Mouse (Mus musculus) left cerebral cortex, postnatal 4 days (tissue): ENCODE data around the gene Brinp2. TPM values are rescaled to one million over a fixed set of nuclear protein-coding genes. Genes with fewer than 3 reads are reported as not detected.
A peak's percentile ranks its signal among the peaks of the same experiment; 100 is the strongest.

Source experiments
- DNase-seq: peaks from one replicate; pipeline ENCODE4 v3.0.0-alpha.2; 2022
- intact Hi-C: fragments of 180-260 bp; cut with DNase I; formaldehyde crosslinking; loops from one replicate; pipeline ENCODE4 v1.15.1; 2025
- total RNA-seq, 2 experiments: library from RNA; stranded (reverse); gene quantifications; 2 replicates each; pipeline ENCODE4 v1.2.3; 2021

Gene Brinp2
- total RNA-seq, 2 experiments from 2014 or later: 50.7 to 59.4 TPM

DNA sequence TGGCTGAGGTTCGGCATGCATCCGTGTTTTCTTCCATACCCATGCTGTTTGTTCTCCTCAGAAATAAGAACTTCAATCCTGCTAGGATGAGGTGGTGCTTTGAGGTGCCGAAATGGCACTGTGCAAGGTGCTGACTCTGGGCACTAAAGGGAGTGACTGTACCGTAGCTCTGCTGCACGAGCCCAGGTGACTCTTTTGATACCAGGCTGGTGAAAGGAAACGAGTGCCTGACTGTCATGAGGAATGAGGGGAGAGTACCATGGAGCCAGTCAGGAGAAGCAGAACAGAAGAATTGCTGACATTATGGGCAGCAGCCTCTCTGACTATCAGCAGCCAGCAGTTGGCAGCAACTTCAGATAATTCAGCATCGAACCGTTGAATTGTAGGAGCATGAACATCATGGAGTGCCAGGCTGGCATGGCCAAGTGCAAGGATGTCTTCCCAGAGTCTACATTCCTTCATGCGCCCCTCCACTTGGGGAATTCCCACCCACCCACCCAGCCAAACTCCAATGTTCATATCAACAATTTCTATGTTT is 127.4 kb downstream of the Brinp2 start:
- DNase-seq: no peak
- intact Hi-C loops: no loop called here

- intact Hi-C loops: no loop called here
- peak; percentile 25 for DNase-seq
Observed at GRCm38 (mm10) chr1:158227239-158227638, 128.9 kb downstream of the Brinp2 start.

DNA sequence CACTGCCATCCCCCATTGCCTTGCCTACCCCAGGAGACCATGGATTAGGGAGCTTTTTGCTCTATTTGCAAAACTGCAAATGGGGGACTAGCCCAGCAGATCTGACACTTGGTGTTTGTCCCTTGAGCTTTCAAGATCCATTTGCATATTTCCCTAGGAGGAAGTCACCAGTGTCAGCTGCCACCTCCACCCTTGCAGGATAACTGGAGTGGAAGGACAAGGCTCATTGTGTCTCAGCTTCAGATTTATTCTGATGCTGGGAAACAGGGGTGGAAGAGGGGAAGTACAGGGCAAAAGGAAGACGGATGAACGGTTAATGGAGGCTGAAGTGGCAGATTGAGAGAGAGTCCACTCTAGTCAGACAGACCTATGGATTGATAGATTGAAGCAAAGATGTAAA is 129.4 kb downstream of the Brinp2 start:
- intact Hi-C loops: no loop called here
- DNase-seq: no peak

DNA sequence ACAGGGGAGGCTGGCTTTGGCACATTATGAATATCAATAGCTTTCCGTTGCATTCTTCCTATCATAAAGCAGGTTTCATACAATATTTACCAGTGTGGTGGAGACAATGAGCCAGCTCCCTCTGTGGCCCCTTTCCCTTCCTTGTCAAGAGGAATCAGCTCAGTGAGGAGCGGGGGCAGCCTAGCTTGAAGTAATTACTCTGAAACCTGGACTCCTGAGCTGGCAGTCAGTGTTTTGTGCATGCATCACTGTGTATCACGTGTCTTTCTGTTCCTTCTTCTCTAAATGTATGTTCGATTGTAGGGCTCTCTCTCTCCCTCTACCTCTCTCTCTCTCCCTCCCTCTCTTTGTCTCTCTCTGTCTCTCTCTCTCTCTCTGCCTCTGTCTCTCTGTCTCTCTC is 135.1 kb downstream of the Brinp2 start:
- intact Hi-C loops: no loop called here

DNA sequence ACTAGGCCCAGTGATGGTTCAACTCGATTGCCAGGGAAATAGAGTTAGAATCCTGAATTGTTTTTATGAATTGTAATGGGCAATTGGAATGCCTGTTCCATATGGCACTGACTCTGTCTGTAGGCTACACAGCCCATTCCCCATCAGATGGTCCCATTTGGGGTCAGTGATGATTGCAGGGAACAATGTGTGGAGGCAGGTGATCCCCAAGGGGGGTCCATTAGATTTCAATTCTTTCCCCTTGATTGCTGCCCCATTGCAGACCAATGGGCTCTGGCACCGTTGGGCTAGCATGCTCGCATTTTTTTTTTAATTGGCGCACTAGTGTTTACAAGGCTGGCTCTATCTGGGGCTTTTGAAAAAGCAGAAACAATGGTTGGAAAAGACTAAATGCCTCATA is 136.0 kb downstream of the Brinp2 start:
- intact Hi-C loops: no loop called here
- peak; percentile 17 for DNase-seq

More for the DNA sequence above, 135.1 kb downstream of the Brinp2 start:
- peak; percentile 24 for DNase-seq

DNA sequence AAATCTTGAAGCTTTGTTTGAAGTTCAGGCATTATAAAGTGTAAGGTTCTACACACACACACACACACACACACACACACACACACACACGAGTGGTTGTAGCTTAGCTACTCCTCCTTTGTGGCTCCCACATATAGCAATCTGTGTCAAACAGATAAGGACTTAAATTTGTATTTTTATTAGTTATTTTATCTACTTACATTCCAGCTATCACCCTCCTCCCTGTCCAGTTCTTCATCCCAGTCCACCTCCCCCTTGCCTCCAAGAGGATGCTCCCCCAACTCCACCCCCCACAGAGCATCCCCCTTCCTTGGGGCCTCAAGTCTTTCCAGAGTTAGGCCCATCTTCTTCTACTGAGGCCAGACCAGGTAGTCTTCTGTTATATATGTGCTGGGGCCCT is 137.4 kb downstream of the Brinp2 start:
- intact Hi-C loops: no loop called here
- no peak for DNase-seq

GRCm38 (mm10) chr1:158218294-158218693 is 137.8 kb downstream of the Brinp2 start:
- no peak for DNase-seq
- intact Hi-C loops: no loop called here

DNA sequence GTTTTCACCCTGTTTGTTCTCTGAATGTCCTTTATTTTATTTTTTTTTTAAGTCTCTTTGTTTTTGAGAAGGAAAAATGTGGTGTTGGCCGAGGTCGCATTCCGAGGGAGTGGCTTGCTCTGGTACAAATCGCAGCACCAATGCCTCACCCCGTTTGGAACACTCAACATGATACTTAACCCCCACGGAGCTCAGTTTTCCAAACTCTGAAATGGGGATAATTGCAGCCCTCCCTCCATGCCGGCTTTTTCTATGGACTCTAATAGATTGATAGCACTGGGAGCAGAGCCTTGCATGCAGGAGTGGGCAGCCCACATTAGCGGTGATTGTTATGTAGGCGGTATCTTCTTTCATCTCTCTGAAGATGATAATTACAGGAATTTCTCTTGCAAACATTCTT is 140.5 kb downstream of the Brinp2 start:
- DNase-seq: no peak
- intact Hi-C loops: no loop called here

DNA sequence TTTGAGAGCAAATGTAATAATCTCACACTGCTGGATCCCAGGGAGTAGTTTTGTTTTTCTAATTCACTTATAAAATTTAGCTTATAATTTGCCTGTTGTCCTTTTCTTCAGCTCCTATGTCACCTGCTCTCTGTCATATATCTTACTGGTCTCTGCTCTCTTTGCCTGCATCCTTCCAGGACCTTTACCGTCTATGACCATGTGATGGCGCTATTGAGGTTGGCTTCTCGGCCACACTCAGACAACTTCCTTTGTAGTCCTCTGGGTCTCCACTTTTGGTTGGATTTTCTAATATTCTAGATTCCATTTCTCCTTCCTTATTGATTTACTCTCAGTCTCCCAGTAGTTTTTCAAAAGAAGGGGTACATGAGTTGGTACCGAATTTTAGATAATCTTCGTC is 141.4 kb downstream of the Brinp2 start:
- no peak for DNase-seq
- intact Hi-C loops: no loop called here

GRCm38 (mm10) chr1:158213736-158214135 is 142.4 kb downstream of the Brinp2 start:
- intact Hi-C loops: no loop called here
- no peak for DNase-seq

GRCm38 (mm10) chr1:158207620-158208019 is 148.5 kb downstream of the Brinp2 start:
- no peak for DNase-seq
- intact Hi-C loops: no loop called here

DNA sequence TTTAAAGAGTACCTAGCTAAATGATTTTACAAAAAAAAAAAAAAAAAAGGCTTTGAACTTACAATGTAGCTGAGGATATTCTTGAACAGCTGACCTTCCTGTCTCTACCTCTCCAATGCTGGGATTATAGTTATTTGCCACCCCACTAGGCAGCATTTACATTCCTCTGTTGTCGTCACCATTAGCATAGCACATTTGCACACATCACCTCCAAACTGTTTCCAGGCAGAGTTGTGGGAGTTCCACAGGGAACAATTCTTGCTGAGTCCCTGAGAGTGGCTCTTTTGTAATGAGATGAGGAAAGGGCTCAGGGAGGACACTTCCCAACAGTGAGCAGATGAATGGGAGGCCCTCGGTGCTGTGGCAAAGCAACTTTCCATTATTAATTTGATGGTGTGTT is 153.2 kb downstream of the Brinp2 start:
- intact Hi-C loops: no loop called here
- DNase-seq: no peak

Other genes with a start within 250 kb of the Brinp2 start
- gene Astn1, start 5.9 kb upstream of the Brinp2 start, total RNA-seq: 100 to 1,000 TPM; 166 to 167 TPM